Mouse (Mus musculus) CH12.LX (cell line): Measurements from ENCODE around the gene Eif5. TPM values are rescaled to one million over a fixed set of nuclear protein-coding genes. Genes with fewer than 3 reads are reported as not detected.

ENCODE experiments used
- DNase-seq: peaks from one replicate; pipeline ENCODE4 v3.0.0-alpha.2; 2013; ENCODE audit errors: extremely low read depth
- H3K27ac ChIP-seq: 2 replicates; pipeline ENCODE4 v1.5.1; 2012; ENCODE audit warnings: low read depth, mild to moderate bottlenecking, control low read depth, moderate library complexity; ENCODE audit not compliant: insufficient read depth
- H3K27me3 ChIP-seq: replicated peaks from 2 replicates; pipeline ENCODE3; 2012; ENCODE audit warnings: inconsistent platforms
- H3K36me3 ChIP-seq, 2 experiments: replicated peaks in 1 of 2; 2 replicates each; pipeline versions ENCODE3 to v1.6.1; 2012; ENCODE audit warnings: inconsistent platforms in 1 of 2, low read length in 1 of 2, mild to moderate bottlenecking in 1 of 2, mixed read lengths in 1 of 2, moderate library complexity in 1 of 2; ENCODE audit not compliant: control insufficient read depth in 1 of 2, insufficient read depth in 1 of 2
- H3K4me1 ChIP-seq, 2 experiments: 2 replicates each; pipeline ENCODE4 v1.6.1; 2012; ENCODE audit warnings: inconsistent platforms in 1 of 2, moderate library complexity in 1 of 2; ENCODE audit not compliant: insufficient read depth in 2 of 2, control insufficient read depth in 1 of 2
- H3K4me2 ChIP-seq: 2 replicates; pipeline ENCODE4 v1.6.1; 2012; ENCODE audit warnings: low read depth, mild to moderate bottlenecking, control low read depth; ENCODE audit not compliant: poor library complexity, insufficient read depth, severe bottlenecking
- H3K4me3 ChIP-seq, 3 experiments: fragments of 150-350 bp in 1 of 3; sonication (generic) in 1 of 3; replicated peaks in 1 of 3; 2 replicates each; pipeline versions ENCODE3 to v1.5.1; 2011 to 2012; ENCODE audit warnings: low read depth in 2 of 3, low read length in 2 of 3, mild to moderate bottlenecking in 2 of 3, moderate library complexity in 2 of 3, control low read depth in 1 of 3, improper control_type of control experiment in 1 of 3, inconsistent platforms in 1 of 3, mixed read lengths in 1 of 3; ENCODE audit not compliant: poor library complexity in 1 of 3
- H3K79me2 ChIP-seq: replicated peaks from 2 replicates; pipeline ENCODE4 v1.6.1; 2012; ENCODE audit warnings: mild to moderate bottlenecking, moderate library complexity; ENCODE audit not compliant: control insufficient read depth, poor library complexity, insufficient read depth, severe bottlenecking; ENCODE audit errors: extremely low read depth
- H3K9ac ChIP-seq: 2 replicates; pipeline ENCODE4 v1.6.1; 2012; ENCODE audit warnings: low read depth, mild to moderate bottlenecking, control low read depth, moderate library complexity; ENCODE audit not compliant: insufficient read depth
- H3K9me3 ChIP-seq: replicated peaks from 2 replicates; pipeline ENCODE3; 2012; ENCODE audit warnings: low read length, inconsistent platforms, mixed read lengths
- BHLHE40 ChIP-seq: IDR thresholded peaks from 2 replicates; pipeline ENCODE4 v1.6.1; 2011; ENCODE audit warnings: mild to moderate bottlenecking, low read depth, low read length, improper control_type of control experiment
- CHD2 ChIP-seq: IDR thresholded peaks from 2 replicates; pipeline ENCODE4 v1.6.1; 2011; ENCODE audit warnings: low read length, improper control_type of control experiment
- CTCF ChIP-seq, 2 experiments: IDR thresholded peaks in 1 of 2; conservative IDR thresholded peaks in 1 of 2; 2 replicates each; pipeline ENCODE4 v1.5.1; 2011 to 2012; ENCODE audit warnings: low read depth in 2 of 2, low read length in 2 of 2, improper control_type of control experiment in 1 of 2, inconsistent platforms in 1 of 2, mild to moderate bottlenecking in 1 of 2, moderate library complexity in 1 of 2
- ELF1 ChIP-seq: IDR thresholded peaks from 2 replicates; pipeline ENCODE4 v1.6.1; 2014; ENCODE audit warnings: low read depth, mild to moderate bottlenecking, inconsistent platforms, low read length, improper control_type of control experiment
- GABPA ChIP-seq: IDR thresholded peaks from 2 replicates; pipeline ENCODE4 v1.6.1; 2012; ENCODE audit warnings: low read depth, low read length, improper control_type of control experiment, inconsistent platforms; ENCODE audit not compliant: insufficient replicate concordance
- HCFC1 ChIP-seq: IDR thresholded peaks from 2 replicates; pipeline ENCODE4 v1.6.1; 2012; ENCODE audit warnings: low read depth, mild to moderate bottlenecking, inconsistent platforms, low read length, improper control_type of control experiment
- JUND ChIP-seq: conservative IDR thresholded peaks from 2 replicates; pipeline ENCODE4 v1.6.1; 2011; ENCODE audit warnings: low read depth, low read length, improper control_type of control experiment
- MYC ChIP-seq: IDR thresholded peaks from 2 replicates; pipeline ENCODE4 v1.6.1; 2011; ENCODE audit warnings: low read depth, mild to moderate bottlenecking, improper control_type of control experiment, low read length
- POLR2AphosphoS2 ChIP-seq: IDR thresholded peaks from 2 replicates; pipeline ENCODE4 v1.6.1; 2011; ENCODE audit warnings: low read depth, low read length, improper control_type of control experiment
- RCOR1 ChIP-seq: conservative IDR thresholded peaks from 2 replicates; pipeline ENCODE4 v1.6.1; 2012; ENCODE audit warnings: low read depth, mild to moderate bottlenecking, inconsistent platforms, low read length, improper control_type of control experiment
- SIN3A ChIP-seq: IDR thresholded peaks from 2 replicates; pipeline ENCODE4 v1.6.1; 2012; ENCODE audit warnings: low read length, improper control_type of control experiment, inconsistent platforms
- SMC3 ChIP-seq: IDR thresholded peaks from 2 replicates; pipeline ENCODE4 v1.6.1; 2011; ENCODE audit warnings: low read depth, low read length, improper control_type of control experiment
- TCF12 ChIP-seq: IDR thresholded peaks from 2 replicates; pipeline ENCODE4 v1.6.1; 2014; ENCODE audit warnings: low read depth, mild to moderate bottlenecking, inconsistent platforms, low read length, improper control_type of control experiment
- ZMIZ1 ChIP-seq: IDR thresholded peaks from 2 replicates; pipeline ENCODE4 v1.6.1; 2012; ENCODE audit warnings: low read depth, mild to moderate bottlenecking, inconsistent platforms, low read length, improper control_type of control experiment
- ZNF384 ChIP-seq: IDR thresholded peaks from 2 replicates; pipeline ENCODE4 v1.6.1; 2012; ENCODE audit warnings: low read depth, low read length, improper control_type of control experiment, inconsistent platforms
- dilution Hi-C: fragments of 300-500 bp; cut with MboI; formaldehyde crosslinking; loops from 2 replicates; pipeline ENCODE4 v1.14.3; 2020; ENCODE audit warnings: low sequenced_read_pairs; ENCODE audit not compliant: extremely low pct_unique_long_range_greater_than_20kb, extremely low pct_ligation_motif_present
- in situ Hi-C: fragments of 300-500 bp; cut with MboI; formaldehyde crosslinking; loops from 3 replicates; pipeline ENCODE4 v1.14.3; 2019; ENCODE audit warnings: low sequenced_read_pairs, low pct_ligation_motif_present, low pct_unique_long_range_greater_than_20kb, mixed read lengths
- polyA plus RNA-seq: library from polyadenylated mRNA; unstranded; fragments of >175 nt; gene quantifications from 2 replicates; pipeline ENCODE4 v1.2.1, GENCODE M21; 2012; ENCODE audit warnings: low read depth; ENCODE audit not compliant: insufficient read length
- total RNA-seq, 2 experiments: library from RNA; depleted of rRNA; stranded (reverse); fragments of 300-350 nt in 1 of 2; fragments of >200 nt in 1 of 2; gene quantifications; 2 replicates each; pipeline ENCODE4 v1.2.3; 2012 to 2014

Eif5 gene
- total and polyA plus RNA-seq, 3 experiments, result 118 to 284 (median 156) TPM

- dilution Hi-C loops, result no loop called here
These were observed 10.9 kb downstream of the Eif5 start for GRCm38 (mm10) chr12:111548555-111549289.

DNA sequence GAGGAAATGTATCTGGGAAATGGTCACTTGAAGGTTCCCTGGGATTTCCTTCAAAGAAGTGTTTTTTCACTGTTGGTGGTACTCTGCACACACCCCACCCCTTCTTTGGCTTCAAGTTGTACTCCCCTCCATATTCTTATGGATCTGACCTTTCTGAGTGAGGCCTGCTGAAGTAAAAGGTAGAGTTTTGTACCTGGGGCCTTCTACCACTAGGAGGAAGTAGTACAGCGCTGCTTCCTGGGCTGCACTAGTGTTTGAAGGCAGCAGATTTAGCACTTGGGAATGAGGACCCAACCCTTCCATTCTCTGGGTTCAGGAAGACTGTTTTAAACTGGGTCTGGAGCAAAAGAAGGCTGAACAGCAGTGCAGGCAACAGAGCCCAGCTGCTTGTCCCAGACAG is 12.9 kb downstream of the Eif5 start:
- Histone ChIP-seq H3K4me2 (no peak overlapping the region), H3K9ac (no peak overlapping the region), H3K9me3 (no peaks in the 10 kb centered on the region), H3K79me2 (0 out of 2 replicates have a peak, but pooled peaks cover 1% of the 10 kb centered on the region), H3K4me3 (no peak overlapping the region), H3K27me3 (no peaks in the 10 kb centered on the region), H3K4me1 (no peaks in the 10 kb centered on the region; a peak in 1 of 4 replicates), H3K27ac (no peak overlapping the region), H3K36me3 (peaks cover 13 to 28% of the 10 kb centered on the region in 2 experiments)
- in situ Hi-C loops (loop anchor here (5.0 kb wide), 1 partner anchor 107 kb away; no protein-coding TSS in a partner anchor), dilution Hi-C loops (no loop called here)
- no peak for TF ChIP-seq RCOR1
- TF ChIP-seq CHD2, result no peak
- TF ChIP-seq BHLHE40, result no peak
- no peak for TF ChIP-seq ELF1
- TF ChIP-seq ZNF384, result no peak
- no peak for TF ChIP-seq TCF12
- no peak for TF ChIP-seq POLR2AphosphoS2
- no peak for TF ChIP-seq JUND
- no peak for DNase-seq

More at GRCm38 (mm10) chr12:111548555-111549289, 10.9 kb downstream of the Eif5 start:
- H3K9ac ChIP-seq, result no peak overlapping the region
- H3K4me1 ChIP-seq, result no peaks in the 10 kb centered on the region
- H3K9me3 ChIP-seq, result no peaks in the 10 kb centered on the region
- H3K27ac ChIP-seq, result no peak overlapping the region
- H3K4me2 ChIP-seq, result no peak overlapping the region
- DNase-seq, result no peak
- H3K4me3 ChIP-seq, result no peak overlapping the region
- H3K79me2 ChIP-seq, result 0 out of 2 replicates have a peak, but pooled peaks cover 4% of the 10 kb centered on the region
- H3K36me3 ChIP-seq, result peaks cover 22 to 39% of the 10 kb centered on the region in 2 experiments
- in situ Hi-C loops, result no loop called here
- no peaks in the 10 kb centered on the region for H3K27me3 ChIP-seq
- TF ChIP-seq GABPA (no peak), SIN3A (no peak), ZMIZ1 (0 out of 2 replicates have a peak, but pooled peaks have one; percentile 30), SMC3 (no peak), CTCF (conservative IDR thresholded peaks at IDR 0.05 in 1 of 2, IDR thresholded peaks at IDR 0.05 in 1 of 2; ENCODE audit: low read depth in 2 of 2, low read length in 2 of 2) (peak in 1 of 2 experiments; percentile 28; a peak in 2 of 4 replicates), POLR2AphosphoS2 (peak; percentile 94; the same call in 1 of the 2 replicates), HCFC1 (no peak), MYC (0 out of 2 replicates have a peak, but pooled peaks have one; percentile 15)
- TF ChIP-seq, all 38 proteins: peak for 4
